Mouse (Mus musculus) bone marrow macrophage, adult 2 months (primary cell): ENCODE measurements around the gene Pard3.

Experiments used
- CTCF ChIP-seq: IDR thresholded peaks from 2 replicates; pipeline ENCODE4 v1.5.1; 2012; ENCODE audit warnings: low read depth, mild to moderate bottlenecking, low read length, moderate library complexity
- POLR2A ChIP-seq: IDR thresholded peaks from 2 replicates; pipeline ENCODE4 v1.6.1; 2012; ENCODE audit warnings: mild to moderate bottlenecking, low read depth, low read length, borderline replicate concordance

- TF ChIP-seq POLR2A (no peak), CTCF (no peak)
Observed at GRCm38 (mm10) chr8:127136201-127136600, 72.5 kb downstream of the Pard3 start.
